Mouse (Mus musculus) urinary bladder, postnatal 36 days (tissue): ENCODE data around the gene Slc9a1.
A peak's percentile ranks its signal among the peaks of the same experiment; 100 is the strongest.

ENCODE experiments used
- DNase-seq, 2 experiments: peaks; one replicate each; pipeline ENCODE4 v3.0.0; 2022; ENCODE audit warnings: low spot score in 2 of 2, mixed read lengths in 1 of 2

Gene Slc9a1

GRCm38 (mm10) chr4:133369553-133370297, at the start of gene Slc9a1:
TSS of gene Slc9a1 (plus strand) at chr4:133369706.
- DNase-seq = peak; percentile 91 to 94

DNA sequence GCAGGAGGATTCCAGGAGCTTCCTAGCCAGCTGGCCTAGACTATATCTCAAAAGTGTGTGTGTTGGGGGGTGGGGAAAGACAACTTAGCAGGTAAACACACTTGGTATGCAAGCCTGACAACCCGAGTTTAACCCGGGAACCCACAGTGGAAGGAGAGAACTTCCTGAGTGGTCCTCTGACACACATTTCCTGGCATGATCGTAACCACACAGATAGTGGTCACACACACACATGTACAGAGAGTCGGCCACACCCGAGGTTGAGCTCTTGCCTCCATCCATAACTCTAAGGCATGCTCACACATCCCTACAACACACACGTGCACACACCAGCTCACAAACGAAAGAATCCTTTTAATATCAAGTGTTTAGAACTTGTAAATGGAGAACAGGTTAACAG, 41.4 kb upstream of the Slc9a1 start:
- no peak for DNase-seq

DNA sequence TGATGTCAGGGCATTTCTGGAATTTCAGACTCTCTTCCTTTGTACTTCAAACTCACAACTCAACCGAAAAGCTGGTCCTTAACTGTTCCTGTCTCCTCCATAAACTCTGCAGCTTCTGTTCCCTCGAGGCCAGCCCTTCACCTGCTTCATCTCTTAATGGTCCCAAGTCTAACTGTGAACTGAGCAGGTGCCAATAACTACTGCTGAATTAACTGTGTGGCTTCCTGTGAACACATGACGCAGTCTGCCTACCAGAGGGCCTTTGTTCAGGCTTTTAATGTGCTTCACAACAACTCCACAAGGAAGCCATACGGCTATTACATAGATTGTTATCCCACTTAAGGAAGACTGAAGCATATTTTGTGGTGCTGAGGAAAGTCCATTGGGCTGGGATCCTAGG, 39.2 kb upstream of the Slc9a1 start:
- no peak for DNase-seq

DNA sequence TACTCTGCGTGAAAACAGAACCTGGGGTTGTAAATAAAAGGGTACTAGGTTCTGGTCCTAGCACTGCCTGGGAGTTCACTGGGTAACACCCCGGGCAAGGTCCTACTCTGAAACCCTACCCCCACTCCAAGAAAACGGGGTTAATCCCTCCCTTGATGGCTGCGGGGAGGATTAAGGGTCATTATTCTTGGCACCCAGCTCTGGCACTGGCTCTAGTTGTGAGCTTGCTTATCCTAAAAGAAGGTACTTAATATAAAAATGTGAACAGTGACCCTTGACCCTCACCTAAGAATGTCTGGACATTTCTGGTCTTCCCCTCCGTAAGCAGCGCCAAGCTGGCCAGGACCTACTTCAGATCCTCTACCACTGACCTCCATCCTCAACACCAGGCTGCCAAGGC, 36.2 kb upstream of the Slc9a1 start:
- DNase-seq = no peak

DNA sequence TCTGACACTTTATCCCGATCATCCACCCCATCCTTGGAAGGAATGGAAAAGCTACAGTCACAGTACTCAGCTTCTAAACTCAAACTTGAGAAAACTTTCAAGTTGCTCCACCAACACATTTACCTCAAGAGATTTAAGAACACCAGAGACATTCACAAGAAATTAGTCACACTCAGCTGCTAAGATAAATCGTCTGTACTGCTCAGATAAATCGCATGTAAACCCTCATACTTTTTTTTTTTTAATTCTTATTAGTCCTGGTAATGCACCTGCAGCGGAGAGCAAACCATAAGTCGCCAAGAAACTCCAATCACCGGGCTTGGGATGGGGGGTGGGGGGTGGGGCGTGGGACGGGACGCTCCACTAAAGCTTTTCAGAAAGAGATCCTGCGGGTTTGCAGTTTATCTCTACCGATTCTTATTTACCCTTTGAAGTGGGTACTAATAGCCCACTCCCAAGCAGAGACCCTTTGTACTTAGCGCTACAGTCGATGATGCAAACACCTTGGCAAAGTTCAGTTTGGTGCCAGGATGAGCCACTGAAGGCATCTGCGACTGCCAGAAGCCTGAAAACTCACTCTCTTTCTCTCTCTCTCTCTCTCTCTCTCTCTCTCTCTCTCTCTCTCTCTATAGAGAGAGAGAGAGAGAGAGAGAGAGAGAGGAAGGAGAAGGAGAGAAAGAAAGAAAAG, 31.5 kb upstream of the Slc9a1 start:
- no peak for DNase-seq

- no peak for DNase-seq
Measured at GRCm38 (mm10) chr4:133338521-133339095, 30.9 kb upstream of the Slc9a1 start.

- peak; percentile 97 to 98 for DNase-seq
Measured at GRCm38 (mm10) chr4:133339148-133339749, 30.3 kb upstream of the Slc9a1 start.

GRCm38 (mm10) chr4:133340217-133340616, 29.3 kb upstream of the Slc9a1 start:
- no peak for DNase-seq

DNA sequence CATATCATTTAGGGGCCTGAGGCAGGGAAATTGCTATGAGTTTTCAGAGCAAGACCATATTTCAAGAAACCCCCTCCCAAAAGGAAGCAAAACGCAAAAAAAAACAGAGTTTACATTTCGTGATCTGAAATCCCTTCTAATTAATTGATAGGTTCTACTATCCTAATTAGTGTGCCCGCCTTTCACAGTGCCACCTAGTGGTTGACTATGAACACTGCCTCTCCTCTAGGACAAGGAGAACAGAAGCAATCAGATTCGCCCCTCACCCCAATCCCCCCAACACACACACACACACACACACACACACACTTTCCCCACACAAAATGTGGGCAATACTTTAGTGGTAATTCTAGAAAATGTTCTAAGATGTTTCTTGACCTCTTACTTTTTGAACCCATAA, 25.4 kb upstream of the Slc9a1 start:
- DNase-seq = peak in 1 of 2 experiments; percentile 18

DNA sequence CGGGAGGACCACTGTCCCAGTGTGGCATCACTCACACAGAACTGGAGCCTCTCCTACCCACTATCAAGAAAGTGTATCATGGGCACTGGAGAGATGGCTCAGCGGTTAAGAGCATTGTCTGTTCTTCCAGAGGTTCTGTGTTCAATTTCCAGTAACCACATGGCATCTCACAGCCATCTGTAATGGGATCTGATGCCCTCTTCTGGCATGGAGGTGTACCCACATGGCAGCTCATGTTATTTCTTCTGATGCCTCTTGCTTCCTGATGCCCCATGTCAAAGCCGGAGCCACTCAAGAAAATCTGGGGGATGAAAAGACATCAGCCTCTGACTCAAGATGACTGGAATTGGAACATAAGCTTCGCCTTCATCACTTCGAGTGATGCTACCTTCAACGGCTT, 23.8 kb upstream of the Slc9a1 start:
- no peak for DNase-seq

- DNase-seq = no peak
Measured at GRCm38 (mm10) chr4:133346577-133346976, 22.9 kb upstream of the Slc9a1 start.

- no peak for DNase-seq
Measured at GRCm38 (mm10) chr4:133347624-133348023, 21.9 kb upstream of the Slc9a1 start.

DNA sequence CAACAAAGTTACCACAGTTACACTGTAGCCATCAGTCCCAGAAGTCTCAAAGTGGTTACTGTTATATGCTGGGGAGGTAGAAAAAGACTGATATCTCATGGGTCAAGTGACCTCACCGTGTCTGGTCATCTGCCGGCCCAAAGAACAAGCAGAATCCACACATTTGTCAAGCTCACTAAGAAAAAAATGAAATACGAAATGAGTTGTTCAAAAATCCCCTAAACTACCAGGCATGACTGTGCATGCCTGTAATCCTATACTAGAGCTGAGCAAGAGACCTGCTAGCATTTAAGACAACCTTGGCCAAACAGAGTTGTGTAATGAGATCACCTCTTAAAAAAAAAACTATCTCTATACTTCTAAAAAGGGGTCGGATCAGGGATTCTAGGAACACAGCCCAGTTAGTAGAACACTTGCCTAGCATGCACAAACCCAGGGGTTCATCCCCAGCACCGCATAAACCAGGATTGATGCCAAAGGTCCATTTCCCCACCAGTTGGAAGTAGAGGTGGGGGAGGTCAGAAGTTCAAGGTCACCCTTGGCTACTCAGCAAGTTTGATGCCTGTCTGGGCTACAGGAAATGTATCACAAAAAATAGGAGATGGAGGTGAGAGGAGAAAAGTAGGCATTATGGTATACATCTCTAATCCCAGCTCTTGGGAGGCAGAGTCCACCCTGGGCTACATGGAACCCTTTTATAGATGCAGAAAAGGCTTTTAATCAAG, 21.3 kb upstream of the Slc9a1 start:
- DNase-seq = no peak

DNA sequence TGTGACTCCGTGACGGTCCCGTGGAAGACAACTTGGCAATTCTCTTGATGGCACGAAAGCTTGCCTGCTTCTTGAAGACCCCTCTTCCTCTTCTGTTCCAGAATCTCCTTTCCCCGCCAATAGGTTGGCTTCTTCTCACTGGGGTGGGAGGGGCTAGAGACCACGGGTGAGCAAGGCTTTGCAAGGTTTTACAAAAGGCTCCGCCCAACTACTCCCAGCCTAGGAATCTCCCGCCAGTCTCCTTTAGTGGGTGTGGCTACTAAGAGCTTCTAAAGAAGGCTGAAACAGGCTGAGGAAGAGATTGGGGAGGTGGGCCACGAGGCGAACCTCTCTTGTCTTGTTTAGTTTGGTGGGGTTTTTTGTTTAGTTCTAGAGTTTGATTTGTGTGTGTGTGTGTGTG, 16.7 kb upstream of the Slc9a1 start:
- DNase-seq = no peak

- peak; percentile 62 to 64 for DNase-seq
Measured at GRCm38 (mm10) chr4:133353367-133354365, 15.8 kb upstream of the Slc9a1 start, which contains the start of gene Wdtc1. TSS of gene Wdtc1 (minus strand) at chr4:133353481.

GRCm38 (mm10) chr4:133354641-133355040, 14.9 kb upstream of the Slc9a1 start:
- DNase-seq = no peak

DNA sequence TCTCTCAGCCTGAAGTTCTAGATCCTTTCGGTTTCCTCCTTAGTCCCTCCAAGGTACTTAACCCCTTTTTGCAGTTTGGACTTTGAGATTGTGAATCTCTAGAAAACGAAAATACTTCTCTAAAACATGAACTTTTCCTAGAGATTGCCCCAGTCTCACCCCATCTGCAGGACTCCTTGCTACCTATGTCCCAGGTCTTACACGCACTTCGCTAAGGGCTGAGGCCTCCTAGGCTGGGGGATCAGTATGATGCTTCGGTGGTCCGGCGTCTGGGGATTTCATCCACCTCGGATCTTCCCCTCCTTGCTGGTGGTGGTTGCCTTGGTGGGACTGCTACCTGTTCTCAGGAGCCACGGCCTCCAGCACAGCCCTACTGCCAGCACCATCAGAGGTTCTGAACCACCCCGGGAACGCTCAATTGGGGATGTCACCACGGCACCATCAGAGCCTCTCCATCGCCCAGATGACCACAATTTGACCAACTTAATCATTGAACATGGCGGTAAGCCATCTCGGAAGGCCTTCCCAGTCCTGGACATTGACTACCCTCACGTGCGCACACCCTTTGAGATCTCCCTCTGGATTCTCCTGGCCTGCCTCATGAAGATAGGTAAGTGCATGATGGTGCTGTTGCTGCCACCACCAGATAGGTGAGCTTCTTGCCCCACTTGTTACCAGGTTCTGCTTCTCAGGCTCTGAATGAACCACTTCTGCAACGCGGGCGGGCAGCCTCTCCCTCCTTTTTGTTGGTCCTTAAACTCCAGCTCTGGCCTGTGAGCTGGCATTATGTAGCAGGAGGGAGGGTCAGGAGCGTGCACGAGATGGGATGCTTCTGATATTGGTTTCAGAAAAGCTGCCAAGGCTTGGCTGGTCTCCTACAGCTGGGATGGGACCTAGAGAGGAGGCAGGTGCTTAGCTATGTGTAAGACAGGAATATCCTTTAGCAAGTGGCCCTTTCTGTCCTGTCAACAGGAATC, 1.1 kb downstream of the Slc9a1 start:
- no peak for DNase-seq

DNA sequence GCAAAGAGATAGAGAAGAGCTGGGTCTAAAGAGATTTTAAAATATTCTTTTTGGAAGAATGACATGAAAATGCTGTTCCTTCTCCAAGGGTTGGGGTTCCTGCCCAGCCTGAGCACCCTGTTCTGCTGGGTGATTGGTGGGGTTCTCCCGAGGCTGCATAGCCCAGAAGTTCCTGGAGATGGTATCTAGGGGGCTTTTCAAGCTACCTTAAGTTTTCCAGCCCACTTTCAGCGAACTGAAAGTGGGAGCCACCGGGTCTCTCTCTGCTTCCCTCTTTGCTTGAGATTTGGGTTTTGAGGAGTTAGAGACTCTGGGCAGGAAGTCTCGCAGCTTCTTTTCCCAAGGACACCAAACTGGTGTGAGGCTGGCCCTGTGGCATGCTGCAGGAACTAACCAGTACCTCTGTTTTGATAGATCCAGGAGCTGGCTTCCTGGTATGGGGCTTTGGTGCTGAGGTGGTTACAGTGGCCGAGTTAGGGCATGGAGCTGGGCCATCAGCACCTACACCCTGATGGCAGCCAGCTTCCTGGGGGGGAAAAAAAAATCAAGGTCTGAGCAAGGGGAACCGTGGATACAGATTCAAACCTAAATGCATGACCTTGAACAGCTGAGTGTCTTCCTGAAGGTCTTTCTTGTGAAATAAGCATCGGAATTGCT, 2.2 kb downstream of the Slc9a1 start:
- DNase-seq = no peak

DNA sequence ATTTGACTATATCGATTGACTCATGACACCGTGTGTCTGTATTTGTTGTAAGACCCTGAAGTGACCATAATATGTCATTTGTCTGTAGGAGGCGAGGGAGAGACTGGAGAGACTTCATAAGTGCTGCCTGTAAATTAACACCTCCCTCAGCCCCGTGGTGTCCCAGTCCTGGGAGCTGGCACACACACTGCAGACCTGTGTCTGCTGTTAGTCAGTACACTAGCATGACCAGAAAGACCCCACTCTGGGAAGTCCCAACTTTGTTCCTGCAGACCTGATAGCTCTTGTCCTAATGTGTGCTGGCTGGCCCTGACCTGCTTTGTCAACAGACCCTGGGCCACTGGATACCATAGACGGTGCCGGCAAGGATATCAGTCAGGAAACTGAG, 2.8 kb downstream of the Slc9a1 start:
- no peak for DNase-seq
